Mouse (Mus musculus) cortical plate, adult 2 months (tissue): ENCODE results near the gene Cldn18.

Experiments used
- CTCF ChIP-seq: fragments of 200-500 bp; IDR thresholded peaks from 2 replicates; pipeline ENCODE4 v1.5.1; 2011; ENCODE audit warnings: mild to moderate bottlenecking, control low read depth, low read length; ENCODE audit not compliant: insufficient read depth; ENCODE audit errors: extremely low read depth
- POLR2A ChIP-seq: fragments of 200-500 bp; IDR thresholded peaks from 2 replicates; pipeline ENCODE4 v1.6.1; 2011; ENCODE audit warnings: mild to moderate bottlenecking, low read length, control low read depth; ENCODE audit not compliant: insufficient read depth; ENCODE audit errors: extremely low read depth

DNA sequence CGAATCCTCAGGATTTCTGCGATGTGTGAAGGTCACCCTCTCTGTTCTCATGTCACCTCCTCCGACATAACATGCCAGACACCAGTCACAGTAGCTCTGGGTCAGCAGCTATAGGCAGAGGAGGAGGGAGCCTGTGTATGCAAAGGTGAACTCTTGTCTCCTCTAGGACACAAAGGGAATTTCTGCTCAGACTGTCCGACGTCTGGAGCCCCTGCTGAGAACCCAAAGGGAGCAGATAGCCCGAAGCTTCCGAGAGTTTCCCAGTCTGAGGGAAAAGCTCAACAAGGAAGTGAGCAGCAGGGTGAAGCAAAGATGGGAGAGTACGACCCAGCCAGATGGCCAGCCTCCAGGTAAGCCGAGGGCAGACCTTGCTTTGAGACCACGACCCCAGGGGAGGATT, 56.3 kb downstream of the Cldn18 start:
- TF ChIP-seq CTCF (no peak), POLR2A (no peak)
